Mouse (Mus musculus) E14TG2a.4 (cell line): Measurements from ENCODE around the gene Fam166b.

Experiments
- H3K27me3 ChIP-seq: 2 replicates; pipeline ENCODE4 v1.6.1; 2014; ENCODE audit warnings: low read length, control low read depth; ENCODE audit not compliant: insufficient read depth
- H3K36me3 ChIP-seq: 2 replicates; pipeline ENCODE4 v1.6.1; 2014; ENCODE audit warnings: low read length, control low read depth; ENCODE audit not compliant: insufficient read depth
- H3K4me1 ChIP-seq: replicated peaks from 2 replicates; pipeline ENCODE4 v1.6.1; 2014; ENCODE audit warnings: low read depth, low read length, control low read depth
- H3K4me3 ChIP-seq: replicated peaks from 2 replicates; pipeline ENCODE4 v1.5.1; 2014; ENCODE audit warnings: mild to moderate bottlenecking, low read length
- H3K9me3 ChIP-seq: 2 replicates; pipeline ENCODE4 v1.6.1; 2014; ENCODE audit warnings: low read length, control low read depth
- CTCF ChIP-seq: conservative IDR thresholded peaks from 2 replicates; pipeline ENCODE4 v1.5.1; 2014; ENCODE audit warnings: low read length
- NANOG ChIP-seq: IDR thresholded peaks from 2 replicates; pipeline ENCODE4 v1.6.1; 2014; ENCODE audit warnings: borderline replicate concordance, low read length, mixed read lengths
- POU5F1 ChIP-seq: IDR thresholded peaks from 2 replicates; pipeline ENCODE4 v1.6.1; 2014; ENCODE audit warnings: low read length, borderline replicate concordance

The Fam166b gene

GRCm38 (mm10) chr4:43457124-43457523 is 28.2 kb upstream of the Fam166b start:
- Histone ChIP-seq H3K4me3 (no peak overlapping the region), H3K36me3 (no peaks in the 10 kb centered on the region), H3K9me3 (peaks cover 8% of the 10 kb centered on the region), H3K27me3 (peaks cover 51% of the 10 kb centered on the region), H3K4me1 (peaks cover 26% of the 10 kb centered on the region)
- TF ChIP-seq CTCF (no peak), POU5F1 (no peak), NANOG (no peak)

- Histone ChIP-seq H3K4me3 (no peak overlapping the region), H3K9me3 (peaks cover 10% of the 10 kb centered on the region), H3K27me3 (peaks cover 58% of the 10 kb centered on the region), H3K36me3 (no peaks in the 10 kb centered on the region), H3K4me1 (peaks cover 26% of the 10 kb centered on the region)
- no peak for TF ChIP-seq NANOG
- no peak for TF ChIP-seq POU5F1
- no peak for TF ChIP-seq CTCF
Measured at GRCm38 (mm10) chr4:43456470-43456869, 27.5 kb upstream of the Fam166b start.

- H3K27me3 ChIP-seq = peaks cover 65% of the 10 kb centered on the region
- H3K4me1 ChIP-seq = peaks cover 26% of the 10 kb centered on the region
- 0 out of 2 replicates have a peak within 1 kb of the TSS, but pooled peaks have one; percentile 0 for H3K4me3 ChIP-seq
- H3K9me3 ChIP-seq = peaks cover 6% of the 10 kb centered on the region; the same call in 1 of the 2 replicates
- TF ChIP-seq CTCF (no peak), POU5F1 (no peak), NANOG (no peak)
- H3K36me3 ChIP-seq = no peaks in the 10 kb centered on the region
Measured at GRCm38 (mm10) chr4:43454041-43454836, 25.3 kb upstream of the Fam166b start, which contains the start of gene Cd72. Gene Cd72, minus strand, starts transcription at chr4:43454628.

GRCm38 (mm10) chr4:43453413-43453812 is 24.5 kb upstream of the Fam166b start:
- no peak for TF ChIP-seq CTCF
- TF ChIP-seq NANOG = no peak
- TF ChIP-seq POU5F1 = no peak

GRCm38 (mm10) chr4:43452315-43452714 is 23.4 kb upstream of the Fam166b start:
- Histone ChIP-seq H3K4me3 (no peak overlapping the region), H3K9me3 (peaks cover 6% of the 10 kb centered on the region; the same call in 1 of the 2 replicates), H3K4me1 (peaks cover 24% of the 10 kb centered on the region), H3K27me3 (peaks cover 60% of the 10 kb centered on the region), H3K36me3 (peaks cover 7% of the 10 kb centered on the region)
- no peak for TF ChIP-seq POU5F1
- no peak for TF ChIP-seq NANOG
- no peak for TF ChIP-seq CTCF

More at GRCm38 (mm10) chr4:43453413-43453812, 24.5 kb upstream of the Fam166b start:
- Histone ChIP-seq H3K27me3 (peaks cover 64% of the 10 kb centered on the region), H3K4me1 (peaks cover 26% of the 10 kb centered on the region), H3K9me3 (peaks cover 6% of the 10 kb centered on the region; the same call in 1 of the 2 replicates), H3K36me3 (no peaks in the 10 kb centered on the region), H3K4me3 (0 out of 2 replicates have a peak overlapping the region, but pooled peaks have one; percentile 0)

GRCm38 (mm10) chr4:43448554-43448953 is 19.6 kb upstream of the Fam166b start:
- TF ChIP-seq CTCF (no peak), NANOG (no peak), POU5F1 (no peak)
- peaks cover 31% of the 10 kb centered on the region for H3K36me3 ChIP-seq

GRCm38 (mm10) chr4:43447251-43447650 is 18.3 kb upstream of the Fam166b start:
- Histone ChIP-seq H3K4me1 (peaks cover 24% of the 10 kb centered on the region), H3K4me3 (no peak overlapping the region), H3K9me3 (peaks cover 6% of the 10 kb centered on the region; the same call in 1 of the 2 replicates), H3K36me3 (peaks cover 31% of the 10 kb centered on the region), H3K27me3 (peaks cover 47% of the 10 kb centered on the region)
- no peak for TF ChIP-seq CTCF
- no peak for TF ChIP-seq NANOG
- TF ChIP-seq POU5F1 = no peak

More at GRCm38 (mm10) chr4:43448554-43448953, 19.6 kb upstream of the Fam166b start:
- Histone ChIP-seq H3K27me3 (peaks cover 58% of the 10 kb centered on the region), H3K9me3 (peaks cover 6% of the 10 kb centered on the region; the same call in 1 of the 2 replicates), H3K4me3 (no peak overlapping the region), H3K4me1 (peaks cover 31% of the 10 kb centered on the region)

GRCm38 (mm10) chr4:43443511-43443910 is 14.6 kb upstream of the Fam166b start:
- Histone ChIP-seq H3K9me3 (no peaks in the 10 kb centered on the region), H3K27me3 (peaks cover 25% of the 10 kb centered on the region), H3K4me1 (peaks cover 38% of the 10 kb centered on the region), H3K36me3 (peaks cover 31% of the 10 kb centered on the region), H3K4me3 (peak overlapping the region; percentile 92)
- TF ChIP-seq NANOG = no peak
- no peak for TF ChIP-seq CTCF
